Mouse (Mus musculus): ENCODE results near the gene Prr19.
"Not testable (repeated sequence)": the region's sequence is repeated elsewhere in the genome, so short reads cannot be mapped to it uniquely, and the experiment has no call there.

Prr19 gene

DNA sequence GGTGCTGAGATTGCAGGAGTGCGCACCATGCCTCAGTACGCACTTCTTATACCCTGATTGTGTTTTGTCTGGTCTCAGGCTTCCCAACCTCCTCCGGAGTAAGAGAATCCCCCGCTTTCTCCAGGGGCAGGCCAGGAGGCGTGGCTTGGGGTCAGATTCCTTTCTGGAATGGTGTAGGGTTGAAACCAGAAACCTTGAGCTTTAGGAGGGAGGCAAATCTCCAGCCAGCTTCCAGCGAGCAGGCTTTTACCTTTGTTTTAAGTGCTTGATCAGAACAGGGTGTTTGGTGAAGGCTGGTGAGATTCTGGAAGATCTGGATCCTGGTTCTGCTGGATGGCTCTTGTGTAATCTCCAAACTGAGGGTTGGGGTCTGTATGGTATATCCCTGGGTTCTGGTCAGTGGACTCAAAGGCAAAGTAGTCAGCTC is 20.9 kb downstream of the Prr19 start:
- DNase-seq (ENCODE audit: low read depth, low spot score): no peak

DNA sequence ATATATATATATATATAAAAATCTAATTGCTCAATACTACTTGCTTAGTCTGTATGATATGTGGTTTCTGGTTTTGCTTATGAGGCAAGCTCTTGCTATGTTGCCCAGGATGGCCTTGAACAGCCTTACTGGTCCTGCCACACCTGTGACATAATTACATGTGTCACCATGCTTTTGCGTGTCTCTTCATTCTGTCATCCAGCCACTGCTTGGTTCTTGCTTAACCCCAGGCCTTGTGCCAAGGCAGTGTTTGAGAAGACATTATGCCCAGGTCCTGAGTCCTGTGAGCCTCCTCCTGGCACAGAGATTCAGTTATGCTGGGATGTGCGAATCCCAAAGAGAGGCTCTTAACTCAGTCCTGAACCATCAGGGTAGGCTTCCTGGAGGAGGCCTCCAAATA is 22.0 kb downstream of the Prr19 start:
- DNase-seq (ENCODE audit: low read depth, low spot score): no peak

DNA sequence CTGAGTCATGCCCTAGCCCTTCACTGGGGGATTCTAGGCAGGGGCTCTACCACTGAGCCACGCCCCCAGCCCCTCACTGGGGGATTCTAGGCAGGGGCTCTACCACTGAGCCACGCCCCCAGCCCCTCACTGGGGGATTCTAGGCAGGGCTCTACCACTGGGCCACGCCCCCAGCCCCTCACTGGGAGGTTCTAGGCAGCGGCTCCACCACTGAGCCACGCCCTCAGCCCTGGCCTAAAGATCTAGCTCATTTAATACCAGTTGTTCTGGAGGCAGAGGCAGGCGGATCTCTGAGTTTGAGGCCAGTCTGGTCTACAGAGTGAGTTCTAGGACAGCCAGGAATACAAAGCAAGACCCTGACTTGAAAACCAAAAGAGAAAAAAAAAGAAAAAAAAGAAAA is 24.2 kb downstream of the Prr19 start:
- DNase-seq (ENCODE audit: low read depth, low spot score): not testable (repeated sequence)

DNA sequence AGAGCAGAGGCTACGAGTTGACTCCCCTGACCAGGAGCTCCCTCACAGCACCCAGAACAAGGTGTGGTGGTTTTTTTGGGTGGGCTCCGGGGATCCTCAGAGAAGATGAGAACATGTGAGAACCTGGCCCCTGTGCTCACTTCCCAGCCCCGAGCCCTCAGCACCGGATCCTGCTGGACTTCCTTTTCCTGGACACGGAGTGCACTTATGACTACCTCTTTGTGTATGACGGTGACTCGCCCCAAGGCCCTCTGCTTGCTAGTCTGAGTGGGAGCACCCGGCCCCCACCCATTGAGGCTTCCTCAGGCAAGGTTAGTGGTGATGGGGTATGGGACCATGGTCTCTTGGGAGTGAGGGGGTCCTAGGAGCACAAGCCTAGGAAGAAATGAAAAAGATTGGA is 25.0 kb downstream of the Prr19 start:
- DNase-seq (ENCODE audit: low read depth, low spot score): no peak

DNA sequence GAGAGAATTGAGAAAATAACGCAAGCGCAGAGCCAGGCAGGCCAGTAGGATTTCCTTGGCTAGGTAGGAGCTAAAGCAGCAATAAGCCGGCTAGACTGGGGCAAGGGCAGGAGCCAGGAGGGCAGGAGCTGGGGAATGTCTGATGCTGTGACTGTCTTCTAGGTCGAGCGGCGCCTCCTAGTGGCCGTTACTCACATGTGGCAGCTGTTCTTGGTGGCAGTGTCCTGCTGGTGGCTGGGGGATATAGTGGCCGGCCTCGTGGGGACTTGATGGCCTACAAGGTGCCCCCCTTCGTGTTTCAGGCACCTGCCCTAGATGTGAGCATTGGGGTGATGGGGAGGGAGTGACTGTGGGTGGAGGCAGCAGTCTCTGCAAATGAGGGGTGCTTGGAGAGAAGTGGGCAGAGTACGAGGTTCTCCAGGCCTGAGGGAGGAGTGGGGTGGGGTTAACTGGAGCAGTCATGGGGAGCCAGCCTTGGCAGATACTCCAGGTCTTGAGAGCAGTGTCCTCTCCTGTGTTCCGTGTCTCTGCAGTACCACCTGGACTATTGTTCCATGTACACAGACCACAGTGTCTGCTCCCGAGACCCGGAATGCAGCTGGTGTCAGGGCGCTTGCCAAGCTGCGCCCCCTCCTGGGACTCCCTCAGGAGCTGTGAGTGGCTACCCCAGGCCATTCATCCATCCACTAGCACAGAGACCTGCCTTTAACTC is 32.5 kb downstream of the Prr19 start:
- DNase-seq (ENCODE audit: low read depth, low spot score): peak; percentile 82

DNA sequence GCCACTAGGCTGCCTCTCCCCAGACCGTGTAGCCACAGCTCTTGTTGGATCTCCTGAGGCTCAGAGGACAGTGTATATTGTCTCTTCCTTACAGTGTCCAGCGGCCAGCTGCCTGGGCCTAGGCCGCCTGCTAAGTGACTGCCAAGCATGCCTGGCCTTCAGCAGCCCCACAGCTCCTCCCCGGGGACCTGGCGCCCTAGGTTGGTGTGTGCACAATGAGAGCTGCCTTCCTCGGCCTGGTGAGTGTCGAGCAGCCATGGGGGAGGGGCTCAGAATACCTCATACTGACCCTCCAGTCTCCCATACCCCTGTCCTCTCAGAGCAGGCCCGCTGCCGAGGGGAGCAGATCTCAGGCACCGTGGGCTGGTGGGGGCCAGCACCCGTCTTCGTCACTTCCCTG is 33.3 kb downstream of the Prr19 start:
- no peak for DNase-seq (ENCODE audit: low read depth, low spot score)

DNA sequence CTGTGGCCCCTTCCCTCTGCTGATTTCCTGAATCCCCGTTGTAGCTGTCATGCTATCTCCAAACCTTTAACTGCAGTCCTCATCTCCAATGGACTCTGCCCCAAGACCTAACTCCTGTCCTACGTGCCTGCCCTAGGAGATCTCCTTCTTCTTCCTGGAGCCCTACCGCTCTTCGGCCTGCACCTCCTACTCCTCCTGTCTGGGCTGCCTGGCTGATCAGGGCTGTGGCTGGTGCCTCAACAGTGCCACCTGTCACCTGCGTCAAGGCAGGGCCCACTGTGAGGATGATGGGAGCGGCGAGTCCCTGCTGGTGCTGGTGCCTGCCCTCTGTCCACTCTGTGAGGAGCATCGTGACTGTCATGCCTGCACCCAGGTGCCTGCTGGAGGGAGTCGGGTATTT is 38.1 kb downstream of the Prr19 start:
- DNase-seq (ENCODE audit: low read depth, low spot score): no peak

DNA sequence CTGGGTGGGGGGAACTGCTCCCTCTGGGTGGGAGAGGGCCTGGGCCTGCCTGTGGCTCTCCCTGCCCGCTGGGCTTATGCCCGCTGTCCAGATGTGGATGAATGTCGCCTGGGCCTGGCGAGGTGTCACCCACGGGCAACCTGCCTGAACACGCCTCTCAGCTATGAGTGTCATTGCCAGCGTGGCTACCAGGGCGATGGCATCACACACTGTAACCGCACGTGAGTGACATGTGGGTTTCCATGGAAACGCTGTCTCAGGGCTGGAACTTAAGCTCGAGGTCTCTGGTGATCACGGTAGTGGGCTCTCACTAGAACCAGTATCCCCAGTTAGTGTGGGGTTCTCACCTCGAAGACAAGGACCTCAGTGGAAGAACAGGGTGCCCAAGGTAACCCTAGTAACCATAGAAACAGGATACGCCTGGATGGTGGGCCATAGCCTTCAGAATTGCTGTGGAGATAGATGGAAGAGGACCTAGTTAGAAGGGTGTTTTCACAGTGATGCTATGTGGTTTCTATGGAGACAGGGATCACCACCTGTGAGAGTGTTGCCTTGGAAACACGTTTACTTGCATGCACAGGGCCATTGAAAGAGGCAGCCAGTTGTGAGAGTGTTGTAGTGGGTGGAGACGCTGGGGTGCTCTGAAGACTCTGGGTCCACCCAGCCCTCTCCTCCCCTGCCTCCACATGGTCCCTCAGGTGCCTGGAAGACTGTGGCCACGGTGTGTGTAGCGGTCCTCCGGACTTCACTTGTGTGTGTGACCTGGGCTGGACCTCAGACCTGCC is 40.0 kb downstream of the Prr19 start:
- DNase-seq (ENCODE audit: low read depth, low spot score): no peak

DNA sequence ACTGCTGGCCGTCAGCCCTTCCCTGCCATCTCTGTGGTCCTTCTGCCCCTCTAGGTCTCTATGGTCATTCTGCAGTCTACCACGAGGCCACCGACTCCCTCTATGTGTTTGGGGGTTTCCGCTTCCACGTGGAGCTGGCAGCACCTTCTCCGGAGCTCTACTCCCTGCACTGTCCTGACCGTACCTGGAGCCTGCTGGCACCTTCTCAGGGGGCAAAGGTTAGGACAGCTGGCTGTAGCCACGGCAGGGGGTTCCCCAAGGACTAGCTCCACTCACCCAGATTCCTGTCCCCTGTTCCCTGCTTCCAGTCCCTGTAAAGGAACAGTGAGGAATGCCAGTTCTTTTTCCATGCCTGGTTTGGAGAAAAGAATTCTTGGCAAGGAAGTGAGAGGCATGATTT is 47.6 kb downstream of the Prr19 start:
- no peak for DNase-seq (ENCODE audit: low read depth, low spot score)

All from A20 (cell line).